Mouse (Mus musculus): ENCODE results near the gene Bbox1. TPM values are rescaled to one million over a fixed set of nuclear protein-coding genes. Genes with fewer than 3 reads are reported as not detected.

The Bbox1 gene
- polyA plus RNA-seq, 1 experiment, result not detected

- TF ChIP-seq CTCF (IDR thresholded peaks at IDR 0.05; ENCODE audit: insufficient read depth, low read depth, low read length), result no peak
- no peak for TF ChIP-seq POLR2A (IDR thresholded peaks at IDR 0.05; ENCODE audit: insufficient read depth, low read depth, low read length)
- H3K27ac ChIP-seq (ENCODE audit: insufficient read depth, low read depth, low read length), result no peak overlapping the region
- WGBS, result 82% methylated on average over 3 of the region's 3 CpGs
- H3K4me1 ChIP-seq (ENCODE audit: control insufficient read depth, insufficient read depth, low read length), result no peaks in the 10 kb centered on the region
- H3K4me3 ChIP-seq (ENCODE audit: insufficient read depth, low read depth, low read length), result no peak overlapping the region
Observed at GRCm38 (mm10) chr2:110285829-110286504, 28.4 kb downstream of the Bbox1 start.

GRCm38 (mm10) chr2:110275424-110275823 lies 38.9 kb downstream of the Bbox1 start:
- Histone ChIP-seq H3K27ac (ENCODE audit: insufficient read depth, low read depth, low read length) (no peak overlapping the region), H3K4me3 (ENCODE audit: insufficient read depth, low read depth, low read length) (no peak overlapping the region), H3K4me1 (ENCODE audit: control insufficient read depth, insufficient read depth, low read length) (no peaks in the 10 kb centered on the region)
- WGBS, result 75% methylated on average over 2 of the region's 2 CpGs
- no peak for TF ChIP-seq CTCF (IDR thresholded peaks at IDR 0.05; ENCODE audit: insufficient read depth, low read depth, low read length)
- no peak for TF ChIP-seq POLR2A (IDR thresholded peaks at IDR 0.05; ENCODE audit: insufficient read depth, low read depth, low read length)

- TF ChIP-seq POLR2A (IDR thresholded peaks at IDR 0.05; ENCODE audit: insufficient read depth, low read depth, low read length) (no peak), CTCF (IDR thresholded peaks at IDR 0.05; ENCODE audit: insufficient read depth, low read depth, low read length) (no peak)
- WGBS, result 55% methylated on average over 2 of the region's 2 CpGs
- no peaks in the 10 kb centered on the region for H3K4me1 ChIP-seq (ENCODE audit: control insufficient read depth, insufficient read depth, low read length)
- no peak overlapping the region for H3K27ac ChIP-seq (ENCODE audit: insufficient read depth, low read depth, low read length)
- H3K4me3 ChIP-seq (ENCODE audit: insufficient read depth, low read depth, low read length), result no peak overlapping the region
Observed at GRCm38 (mm10) chr2:110274160-110274559, 40.2 kb downstream of the Bbox1 start.

- no peak overlapping the region for H3K27ac ChIP-seq (ENCODE audit: insufficient read depth, low read depth, low read length)
- no peaks in the 10 kb centered on the region for H3K4me1 ChIP-seq (ENCODE audit: control insufficient read depth, insufficient read depth, low read length)
- H3K4me3 ChIP-seq (ENCODE audit: insufficient read depth, low read depth, low read length), result no peak overlapping the region
- no peak for TF ChIP-seq POLR2A (IDR thresholded peaks at IDR 0.05; ENCODE audit: insufficient read depth, low read depth, low read length)
- 28% methylated on average over 3 of the region's 3 CpGs for WGBS
Observed at GRCm38 (mm10) chr2:110269281-110269680, 45.1 kb downstream of the Bbox1 start.

- 80% methylated on average over 9 of the region's 9 CpGs for WGBS
- Histone ChIP-seq H3K4me1 (ENCODE audit: control insufficient read depth, insufficient read depth, low read length) (no peaks in the 10 kb centered on the region), H3K4me3 (ENCODE audit: insufficient read depth, low read depth, low read length) (no peak overlapping the region), H3K27ac (ENCODE audit: insufficient read depth, low read depth, low read length) (no peak overlapping the region)
- TF ChIP-seq POLR2A (IDR thresholded peaks at IDR 0.05; ENCODE audit: insufficient read depth, low read depth, low read length) (no peak), CTCF (IDR thresholded peaks at IDR 0.05; ENCODE audit: insufficient read depth, low read depth, low read length) (no peak)
Observed at GRCm38 (mm10) chr2:110232252-110232651, 82.1 kb downstream of the Bbox1 start.

GRCm38 (mm10) chr2:110230753-110231152 lies 83.6 kb downstream of the Bbox1 start:
- no peak overlapping the region for H3K27ac ChIP-seq (ENCODE audit: insufficient read depth, low read depth, low read length)
- WGBS, result 87% methylated on average over 4 of the region's 4 CpGs
- H3K4me3 ChIP-seq (ENCODE audit: insufficient read depth, low read depth, low read length), result no peak overlapping the region
- TF ChIP-seq POLR2A (IDR thresholded peaks at IDR 0.05; ENCODE audit: insufficient read depth, low read depth, low read length), result no peak
- TF ChIP-seq CTCF (IDR thresholded peaks at IDR 0.05; ENCODE audit: insufficient read depth, low read depth, low read length), result no peak
- no peaks in the 10 kb centered on the region for H3K4me1 ChIP-seq (ENCODE audit: control insufficient read depth, insufficient read depth, low read length)

GRCm38 (mm10) chr2:110229143-110230087 lies 84.9 kb downstream of the Bbox1 start:
- 35% methylated on average over 15 of the region's 15 CpGs for WGBS
- Histone ChIP-seq H3K27ac (ENCODE audit: insufficient read depth, low read depth, low read length) (no peak overlapping the region), H3K4me3 (ENCODE audit: insufficient read depth, low read depth, low read length) (no peak overlapping the region), H3K4me1 (ENCODE audit: control insufficient read depth, insufficient read depth, low read length) (no peaks in the 10 kb centered on the region)
- TF ChIP-seq CTCF (IDR thresholded peaks at IDR 0.05; ENCODE audit: insufficient read depth, low read depth, low read length) (no peak), POLR2A (IDR thresholded peaks at IDR 0.05; ENCODE audit: insufficient read depth, low read depth, low read length) (no peak)

GRCm38 (mm10) chr2:110226421-110226820 lies 87.9 kb downstream of the Bbox1 start:
- no peaks in the 10 kb centered on the region for H3K4me1 ChIP-seq (ENCODE audit: control insufficient read depth, insufficient read depth, low read length)
- TF ChIP-seq POLR2A (IDR thresholded peaks at IDR 0.05; ENCODE audit: insufficient read depth, low read depth, low read length) (no peak), CTCF (IDR thresholded peaks at IDR 0.05; ENCODE audit: insufficient read depth, low read depth, low read length) (no peak)
- WGBS, result 70% methylated on average over 4 of the region's 4 CpGs
- H3K4me3 ChIP-seq (ENCODE audit: insufficient read depth, low read depth, low read length), result no peak overlapping the region
- no peak overlapping the region for H3K27ac ChIP-seq (ENCODE audit: insufficient read depth, low read depth, low read length)

- TF ChIP-seq POLR2A (IDR thresholded peaks at IDR 0.05; ENCODE audit: insufficient read depth, low read depth, low read length), result no peak
- Histone ChIP-seq H3K4me3 (ENCODE audit: insufficient read depth, low read depth, low read length) (no peak overlapping the region), H3K27ac (ENCODE audit: insufficient read depth, low read depth, low read length) (no peak overlapping the region), H3K4me1 (ENCODE audit: control insufficient read depth, insufficient read depth, low read length) (no peaks in the 10 kb centered on the region)
Observed at GRCm38 (mm10) chr2:110225969-110226368, 88.4 kb downstream of the Bbox1 start.

Measured in olfactory bulb, adult 2 months (tissue).